Mouse (Mus musculus) heart, embryonic 12.5 days (tissue): ENCODE results near the gene Pkd1l1. TPM values are rescaled to one million over a fixed set of nuclear protein-coding genes. Genes with fewer than 3 reads are reported as not detected.

ENCODE experiments used
- ATAC-seq: fragments of 200-750 bp; cut with Nextera tagmentation; 2 replicates; pipeline ENCODE4 v1.8.0; 2017; ENCODE audit warnings: moderate TSS enrichment, moderate library complexity; ENCODE audit not compliant: insufficient number of reproducible peaks, low FRiP score
- H3K27ac ChIP-seq: fragments of 300-500 bp; sonication (generic); 2 replicates; pipeline ENCODE4 v1.5.1; 2016; ENCODE audit warnings: mild to moderate bottlenecking, moderate library complexity; ENCODE audit not compliant: poor library complexity, severe bottlenecking
- H3K27me3 ChIP-seq: fragments of 300-500 bp; sonication (generic); replicated peaks from 2 replicates; pipeline ENCODE4 v1.6.1; 2016; ENCODE audit warnings: mild to moderate bottlenecking, moderate library complexity
- H3K36me3 ChIP-seq: fragments of 300-500 bp; sonication (generic); 2 replicates; pipeline ENCODE4 v1.6.1; 2016; ENCODE audit warnings: mild to moderate bottlenecking, moderate library complexity
- H3K4me1 ChIP-seq: fragments of 300-500 bp; sonication (generic); replicated peaks from 2 replicates; pipeline ENCODE4 v1.6.1; 2016; ENCODE audit warnings: mild to moderate bottlenecking
- H3K4me2 ChIP-seq: fragments of 300-500 bp; sonication (generic); 2 replicates; pipeline ENCODE4 v1.6.1; 2016; ENCODE audit warnings: mild to moderate bottlenecking, moderate library complexity
- H3K4me3 ChIP-seq: fragments of 300-500 bp; sonication (generic); 2 replicates; pipeline ENCODE4 v1.5.1; 2016; ENCODE audit warnings: mild to moderate bottlenecking
- H3K9ac ChIP-seq: fragments of 300-500 bp; sonication (generic); 2 replicates; pipeline ENCODE4 v1.6.1; 2016; ENCODE audit warnings: mild to moderate bottlenecking, moderate library complexity
- H3K9me3 ChIP-seq: fragments of 300-500 bp; sonication (generic); replicated peaks from 2 replicates; pipeline ENCODE4 v1.6.1; 2016; ENCODE audit warnings: mild to moderate bottlenecking, moderate library complexity
- WGBS: fragments of 180-500 bp; shearing (Covaris S2); methylation state at CpG from one replicate; pipeline ENCODE4 v1.1.7; 2016; 5-methylcytosine and 5-hydroxymethylcytosine counted together
- polyA plus RNA-seq: library from polyadenylated mRNA; unstranded; fragments of >200 nt; fragmentation: Nextera tagmentation; extraction: Ambion mirVana; gene quantifications from 2 replicates; pipeline ENCODE4 v1.2.1, GENCODE M21; 2016

Pkd1l1 gene
- polyA plus RNA-seq, 1 experiment from 2014 or later = 0.04 TPM

DNA sequence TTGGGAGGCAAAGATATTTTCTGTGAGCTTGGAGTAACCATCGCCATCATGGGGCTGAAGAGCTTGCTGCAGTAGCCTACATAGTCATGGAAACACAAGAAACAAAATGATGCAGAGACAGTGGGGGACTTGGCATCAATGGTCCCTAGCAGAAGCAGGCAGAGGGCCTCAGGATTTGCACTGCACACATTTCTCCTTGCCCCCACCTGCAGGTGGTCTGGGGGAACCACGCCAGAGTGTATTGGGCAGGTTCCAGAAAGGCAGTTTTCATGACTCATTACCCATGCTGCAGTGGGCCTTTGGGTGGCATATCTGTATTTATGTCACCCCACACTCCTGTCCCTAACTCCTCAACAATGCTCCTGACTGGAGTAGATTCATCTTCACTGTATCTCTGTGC lies 30.6 kb downstream of the Pkd1l1 start:
- no peaks in the 10 kb centered on the region for H3K27me3 ChIP-seq
- peaks cover 2% of the 10 kb centered on the region; the same call in 1 of the 2 replicates for H3K4me1 ChIP-seq
- no peak overlapping the region for H3K4me3 ChIP-seq
- H3K9ac ChIP-seq = no peak overlapping the region
- no peaks in the 10 kb centered on the region for H3K9me3 ChIP-seq
- no peak for ATAC-seq
- no peak overlapping the region for H3K4me2 ChIP-seq
- no peaks in the 10 kb centered on the region for H3K36me3 ChIP-seq
- no peak overlapping the region for H3K27ac ChIP-seq
- WGBS = 85% methylated on average over 2 of the region's 2 CpGs

DNA sequence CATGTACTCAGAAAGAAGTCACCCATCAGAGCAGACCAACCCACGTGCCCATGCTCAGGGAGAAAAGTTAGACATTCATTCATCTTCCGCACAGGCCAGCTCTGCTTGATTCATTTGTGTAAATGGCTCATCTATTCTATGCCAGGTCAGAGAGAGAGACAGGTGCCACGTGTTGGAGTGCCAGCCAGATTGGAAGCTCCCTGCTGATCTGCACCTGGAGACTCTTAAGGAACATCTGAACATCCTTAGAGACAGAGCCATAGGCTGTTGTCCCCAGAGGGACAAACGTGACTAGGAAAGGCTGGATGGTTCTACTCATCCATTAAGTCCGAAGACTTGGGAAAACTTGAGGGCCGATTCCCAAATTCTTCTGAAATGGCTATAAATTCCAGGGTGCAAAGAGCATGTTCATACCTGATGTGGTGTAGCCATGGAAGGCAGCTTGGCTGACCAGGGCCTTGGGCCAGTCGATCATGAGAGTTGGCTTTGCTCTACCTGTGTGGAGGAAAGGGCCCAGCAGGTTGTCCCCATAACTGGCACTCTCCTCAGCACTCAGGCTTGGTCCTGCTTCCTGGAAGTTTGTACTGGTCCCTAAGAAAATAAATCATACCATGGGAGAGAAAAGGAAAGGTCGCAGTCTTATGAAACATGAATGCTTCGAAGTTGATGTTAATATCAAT lies 36.5 kb downstream of the Pkd1l1 start:
- Histone ChIP-seq H3K4me2 (no peak overlapping the region), H3K9ac (no peak overlapping the region), H3K36me3 (no peaks in the 10 kb centered on the region), H3K4me3 (no peak overlapping the region), H3K4me1 (no peaks in the 10 kb centered on the region), H3K27me3 (no peaks in the 10 kb centered on the region), H3K27ac (no peak overlapping the region), H3K9me3 (no peaks in the 10 kb centered on the region)
- 83% methylated on average over 9 of the region's 9 CpGs for WGBS
- no peak for ATAC-seq

DNA sequence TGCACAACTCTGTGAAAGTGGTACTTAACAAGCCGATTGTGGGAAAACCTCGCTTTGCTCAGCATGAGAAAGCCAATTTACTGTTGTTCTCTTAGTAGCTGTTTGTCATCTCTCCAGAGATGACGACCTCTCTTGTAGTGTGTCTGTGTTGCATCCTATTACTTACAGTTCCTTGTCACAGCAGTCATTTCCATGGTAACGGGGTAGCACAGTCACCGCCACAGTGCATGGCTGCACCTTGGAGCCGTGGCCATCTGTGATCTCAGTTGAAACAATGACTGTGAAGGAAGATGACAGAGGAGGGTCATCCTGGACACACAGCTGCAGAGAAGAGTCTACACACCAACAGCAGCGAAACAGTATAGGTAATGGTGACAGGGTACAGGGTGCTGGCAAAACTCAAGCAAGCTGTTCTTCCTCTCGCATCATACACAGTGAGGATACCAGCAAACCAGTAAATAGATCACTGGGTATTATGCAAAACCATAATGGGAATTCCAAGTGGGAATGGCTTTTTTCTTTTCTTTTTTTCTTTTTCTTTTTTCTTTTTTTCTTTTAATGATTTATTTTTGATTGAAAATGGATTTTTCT lies 56.9 kb downstream of the Pkd1l1 start:
- no peak for ATAC-seq
- Histone ChIP-seq H3K4me2 (no peak overlapping the region), H3K4me1 (no peaks in the 10 kb centered on the region), H3K27me3 (no peaks in the 10 kb centered on the region), H3K9ac (no peak overlapping the region), H3K36me3 (no peaks in the 10 kb centered on the region), H3K4me3 (no peak overlapping the region), H3K9me3 (no peaks in the 10 kb centered on the region), H3K27ac (no peak overlapping the region)
- 82% methylated on average over 8 of the region's 8 CpGs for WGBS

DNA sequence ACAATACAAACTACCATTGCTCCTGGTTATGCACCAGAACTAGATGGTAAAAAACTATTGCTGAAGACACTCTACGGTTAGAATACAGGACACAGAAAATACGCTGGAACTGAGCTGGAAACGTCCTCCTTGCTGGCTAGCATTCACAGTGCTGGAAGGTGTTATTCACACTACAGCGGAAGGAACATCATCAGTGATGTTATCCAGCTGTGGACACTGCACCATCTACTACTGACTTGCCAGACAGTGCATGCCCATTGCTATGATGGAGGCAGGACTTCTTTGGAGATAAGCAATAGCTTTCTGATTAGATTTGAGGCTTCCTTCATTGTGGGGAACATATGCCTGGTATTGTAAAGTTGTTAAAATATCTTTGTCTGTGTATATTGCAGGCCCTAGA lies 90.3 kb downstream of the Pkd1l1 start:
- WGBS = 73% methylated on average over 4 of the region's 4 CpGs
- no peak overlapping the region for H3K27ac ChIP-seq
- ATAC-seq = no peak
- no peaks in the 10 kb centered on the region for H3K36me3 ChIP-seq
- no peak overlapping the region for H3K4me2 ChIP-seq
- no peaks in the 10 kb centered on the region for H3K9me3 ChIP-seq
- no peaks in the 10 kb centered on the region for H3K27me3 ChIP-seq
- no peaks in the 10 kb centered on the region for H3K4me1 ChIP-seq
- H3K9ac ChIP-seq = no peak overlapping the region
- no peak overlapping the region for H3K4me3 ChIP-seq

DNA sequence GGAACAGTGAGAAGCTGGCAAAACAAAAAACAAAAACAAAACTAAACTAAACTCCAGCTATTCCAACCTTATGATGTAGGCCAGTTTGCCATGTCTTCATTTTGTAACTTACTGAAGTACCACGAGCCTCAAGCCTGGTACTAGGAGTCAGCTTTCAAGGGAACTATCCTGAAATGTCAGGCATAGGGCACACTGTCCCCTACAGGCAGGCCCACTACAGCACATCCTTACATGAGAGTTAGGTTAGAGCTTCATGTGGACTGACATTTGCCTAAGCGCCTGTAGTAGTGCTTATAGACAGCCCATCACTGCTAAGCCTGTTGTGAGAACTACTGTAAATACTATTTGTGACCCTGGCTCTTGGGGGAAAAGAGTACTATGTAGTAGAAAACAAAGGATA lies 91.5 kb downstream of the Pkd1l1 start:
- Histone ChIP-seq H3K4me2 (no peak overlapping the region), H3K4me1 (no peaks in the 10 kb centered on the region), H3K27me3 (no peaks in the 10 kb centered on the region), H3K36me3 (no peaks in the 10 kb centered on the region), H3K27ac (no peak overlapping the region), H3K9ac (no peak overlapping the region), H3K4me3 (no peak overlapping the region), H3K9me3 (no peaks in the 10 kb centered on the region)
- no peak for ATAC-seq
- 65% methylated on average over 2 of the region's 2 CpGs for WGBS

DNA sequence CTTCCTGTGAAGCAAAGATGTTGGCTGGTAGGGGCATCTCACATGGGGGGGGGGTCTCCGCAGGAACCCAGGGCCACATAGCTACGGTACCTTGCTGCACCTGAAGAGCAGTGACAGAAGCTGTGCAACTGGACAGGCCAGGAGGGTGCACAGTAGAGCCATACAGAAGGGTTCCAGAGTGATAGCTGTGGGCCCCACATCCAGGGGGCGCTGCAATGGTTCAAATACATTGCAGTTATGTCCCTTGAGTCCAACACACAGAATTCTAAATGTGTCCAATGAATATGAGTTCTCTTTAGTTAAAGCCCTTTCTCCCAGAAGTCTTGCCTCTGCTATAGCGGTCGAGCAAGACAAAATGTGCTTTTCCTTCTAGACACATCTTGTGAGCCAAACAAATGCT lies 103.0 kb downstream of the Pkd1l1 start:
- no peak overlapping the region for H3K4me3 ChIP-seq
- no peaks in the 10 kb centered on the region for H3K36me3 ChIP-seq
- H3K27me3 ChIP-seq = no peaks in the 10 kb centered on the region
- H3K4me2 ChIP-seq = no peak overlapping the region
- no peak overlapping the region for H3K27ac ChIP-seq
- no peak overlapping the region for H3K9ac ChIP-seq
- no peak for ATAC-seq
- no peaks in the 10 kb centered on the region for H3K4me1 ChIP-seq
- 86% methylated on average over 5 of the region's 5 CpGs for WGBS
- no peaks in the 10 kb centered on the region for H3K9me3 ChIP-seq

DNA sequence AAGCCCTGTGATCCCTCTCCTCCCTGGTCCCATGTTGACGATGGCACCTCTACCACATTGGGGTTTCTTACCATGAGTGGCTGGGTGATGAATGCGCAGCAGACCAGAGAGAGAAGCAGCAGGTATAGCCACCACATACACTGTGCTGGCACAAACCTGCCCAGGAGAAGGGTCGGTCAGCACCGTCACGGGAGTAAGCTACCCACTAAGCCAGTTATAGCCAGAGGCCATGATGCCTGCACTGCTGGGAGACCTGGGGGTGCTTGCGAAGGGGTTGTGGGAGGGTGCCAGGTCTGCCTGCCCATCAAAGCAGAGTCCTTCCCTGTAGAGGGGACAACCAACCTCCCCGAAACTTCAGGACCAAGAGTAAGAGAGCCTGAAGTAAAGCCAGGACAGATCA lies 107.0 kb downstream of the Pkd1l1 start:
- ATAC-seq = no peak
- Histone ChIP-seq H3K36me3 (no peaks in the 10 kb centered on the region), H3K4me3 (no peak overlapping the region), H3K4me1 (no peaks in the 10 kb centered on the region), H3K4me2 (no peak overlapping the region), H3K9me3 (no peaks in the 10 kb centered on the region), H3K27me3 (no peaks in the 10 kb centered on the region), H3K9ac (no peak overlapping the region), H3K27ac (no peak overlapping the region)
- WGBS = 82% methylated on average over 7 of the region's 7 CpGs

DNA sequence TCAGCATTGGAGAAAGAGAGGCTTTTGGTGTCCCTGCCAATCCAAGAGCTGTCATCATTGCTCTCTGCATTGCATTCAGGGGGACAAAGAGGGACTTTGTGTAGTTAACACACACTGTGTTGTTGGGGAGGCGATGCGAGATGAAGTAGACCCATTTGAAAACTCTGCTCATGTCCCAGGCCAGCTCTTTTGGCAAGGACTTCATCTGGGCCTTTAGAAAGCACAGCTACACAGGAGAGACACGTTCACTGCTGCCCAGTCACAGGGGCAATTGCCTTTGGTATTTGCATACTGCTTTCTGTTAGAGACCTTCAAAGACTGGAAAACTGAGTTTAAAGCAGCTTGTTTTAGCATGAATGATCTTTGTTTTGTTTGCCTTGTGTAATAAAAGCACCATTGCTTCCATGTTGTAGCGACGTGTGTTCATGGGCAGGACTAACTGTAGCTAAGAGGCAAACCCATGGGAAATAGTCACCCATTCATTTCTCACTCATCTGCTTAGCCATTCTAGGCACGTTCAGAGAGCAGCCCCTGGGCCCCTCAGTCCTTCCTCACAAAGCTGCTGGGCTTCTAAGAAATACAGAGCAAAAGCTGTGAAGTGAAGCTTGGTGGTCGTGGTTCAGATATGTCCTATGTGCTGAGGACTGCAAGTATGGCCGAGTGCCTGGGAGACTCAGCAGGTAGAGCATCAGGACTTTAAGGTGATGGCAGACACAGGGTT lies 109.0 kb downstream of the Pkd1l1 start:
- Histone ChIP-seq H3K27me3 (no peaks in the 10 kb centered on the region), H3K4me1 (no peaks in the 10 kb centered on the region), H3K4me3 (no peak overlapping the region), H3K9me3 (no peaks in the 10 kb centered on the region), H3K4me2 (no peak overlapping the region), H3K27ac (no peak overlapping the region), H3K9ac (no peak overlapping the region), H3K36me3 (no peaks in the 10 kb centered on the region)
- no peak for ATAC-seq
- WGBS = 75% methylated on average over 8 of the region's 8 CpGs

DNA sequence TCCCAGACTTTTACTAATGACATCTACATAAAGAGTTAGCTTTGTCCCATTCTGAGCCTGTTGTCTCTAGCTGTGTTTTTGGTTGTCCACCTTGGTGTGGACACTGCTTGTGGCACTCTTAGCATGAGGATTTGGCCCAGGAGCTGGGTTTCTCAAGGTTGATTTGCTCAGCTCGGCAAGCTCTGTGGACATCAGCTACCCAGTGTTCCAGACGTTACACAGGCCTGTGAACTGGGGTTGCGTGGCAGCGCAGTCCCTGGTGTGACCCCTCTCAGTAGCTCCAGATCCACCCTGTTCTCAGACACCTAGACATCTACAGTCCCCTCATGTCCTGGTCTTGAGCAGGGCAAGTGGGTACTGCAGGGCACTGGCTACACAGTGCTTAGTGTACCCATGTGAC lies 110.6 kb downstream of the Pkd1l1 start:
- no peaks in the 10 kb centered on the region for H3K27me3 ChIP-seq
- 72% methylated on average over 4 of the region's 4 CpGs for WGBS
- H3K27ac ChIP-seq = no peak overlapping the region
- H3K4me1 ChIP-seq = no peaks in the 10 kb centered on the region
- no peak overlapping the region for H3K4me2 ChIP-seq
- no peaks in the 10 kb centered on the region for H3K36me3 ChIP-seq
- H3K4me3 ChIP-seq = no peak overlapping the region
- H3K9ac ChIP-seq = no peak overlapping the region
- no peaks in the 10 kb centered on the region for H3K9me3 ChIP-seq
- no peak for ATAC-seq

DNA sequence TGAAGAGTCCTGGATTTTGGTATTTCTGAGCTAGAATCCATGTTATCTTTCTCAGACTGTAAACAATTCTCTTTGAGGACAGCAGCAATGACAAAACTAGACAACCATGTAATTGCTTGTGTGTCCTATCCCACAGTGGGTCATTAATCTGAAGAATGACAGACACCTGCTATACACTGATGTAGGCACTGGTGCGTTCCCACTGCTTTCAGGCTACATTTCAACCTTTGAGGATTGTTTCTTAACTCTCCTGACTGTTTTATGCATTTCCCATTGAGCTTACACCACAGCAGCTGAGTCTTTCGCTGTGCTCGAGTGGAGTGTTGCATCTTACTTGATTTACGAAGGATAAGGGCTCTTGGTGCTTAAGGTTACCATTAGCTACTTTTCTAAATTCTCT lies 111.1 kb downstream of the Pkd1l1 start:
- no peaks in the 10 kb centered on the region for H3K4me1 ChIP-seq

DNA sequence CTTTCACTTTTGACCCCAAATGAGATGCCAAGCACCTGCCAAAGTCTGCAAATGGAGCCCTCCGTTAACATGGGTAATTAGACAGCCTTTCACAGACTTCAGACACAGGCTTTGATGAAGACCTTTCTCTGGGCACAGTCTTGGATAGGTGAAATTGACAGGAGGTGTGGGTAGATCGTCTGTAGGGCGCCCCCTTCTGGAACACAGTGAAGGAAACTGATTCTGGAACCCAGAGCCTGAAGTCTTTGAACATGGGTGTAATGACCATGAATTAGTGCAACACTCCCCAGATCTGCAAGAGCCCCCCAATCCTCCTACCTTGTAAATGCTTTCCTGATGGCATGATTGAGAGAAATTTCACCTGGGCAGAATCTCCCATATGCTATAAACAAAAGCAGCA lies 112.2 kb downstream of the Pkd1l1 start:
- Histone ChIP-seq H3K27me3 (no peaks in the 10 kb centered on the region), H3K36me3 (no peaks in the 10 kb centered on the region), H3K27ac (no peak overlapping the region), H3K9ac (no peak overlapping the region), H3K4me1 (no peaks in the 10 kb centered on the region), H3K4me2 (no peak overlapping the region), H3K9me3 (no peaks in the 10 kb centered on the region), H3K4me3 (no peak overlapping the region)
- WGBS = 18% methylated on average over 3 of the region's 3 CpGs
- ATAC-seq = no peak

More for the DNA sequence above, 111.1 kb downstream of the Pkd1l1 start:
- no peak overlapping the region for H3K9ac ChIP-seq
- no peak overlapping the region for H3K4me2 ChIP-seq
- no peaks in the 10 kb centered on the region for H3K9me3 ChIP-seq
- no peak for ATAC-seq
- no peaks in the 10 kb centered on the region for H3K36me3 ChIP-seq
- H3K27me3 ChIP-seq = no peaks in the 10 kb centered on the region
- H3K4me3 ChIP-seq = no peak overlapping the region
- H3K27ac ChIP-seq = no peak overlapping the region
- WGBS = 73% methylated on average over 4 of the region's 4 CpGs
